Mouse (Mus musculus) WW6 (cell line): Measurements from ENCODE around the gene Ndufa4l2.

Source experiments
- DNase-seq: peaks from one replicate; pipeline ENCODE4 v3.0.0-alpha.2; 2013; ENCODE audit warnings: low read depth, low spot score

Gene Ndufa4l2

GRCm38 (mm10) chr10:127526048-127526447 is 11.3 kb downstream of the Ndufa4l2 start:
- no peak for DNase-seq

GRCm38 (mm10) chr10:127526681-127527080 is 11.9 kb downstream of the Ndufa4l2 start:
- DNase-seq = no peak

GRCm38 (mm10) chr10:127527481-127527880 is 12.7 kb downstream of the Ndufa4l2 start:
- no peak for DNase-seq

DNA sequence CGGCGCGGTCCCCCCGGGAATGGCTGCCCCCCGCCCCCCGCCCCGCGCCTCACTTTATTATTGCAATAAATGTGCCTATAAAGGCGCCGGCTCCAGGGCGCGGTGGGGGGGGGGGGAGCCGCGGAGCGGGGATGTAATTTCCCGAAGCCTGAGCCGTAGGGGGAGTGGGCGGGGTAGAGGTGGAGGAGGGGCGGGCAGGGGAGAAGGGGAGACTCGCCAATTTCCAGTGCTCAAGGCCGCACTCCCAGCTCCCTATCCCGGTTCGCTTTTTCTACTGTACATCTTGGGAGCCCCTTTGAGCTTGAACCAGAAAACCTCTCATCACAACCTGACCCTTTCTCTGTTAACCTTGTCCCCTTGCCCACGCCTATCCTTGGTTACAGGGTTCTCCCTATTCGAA is 16.2 kb downstream of the Ndufa4l2 start:
- DNase-seq = no peak

- no peak for DNase-seq
Observed at GRCm38 (mm10) chr10:127531548-127531947, 16.8 kb downstream of the Ndufa4l2 start.

- no peak for DNase-seq
Observed at GRCm38 (mm10) chr10:127534036-127534928, 19.5 kb downstream of the Ndufa4l2 start, which contains the start of gene Nxph4. Nxph4 (minus strand) TSS chr10:127534559.

DNA sequence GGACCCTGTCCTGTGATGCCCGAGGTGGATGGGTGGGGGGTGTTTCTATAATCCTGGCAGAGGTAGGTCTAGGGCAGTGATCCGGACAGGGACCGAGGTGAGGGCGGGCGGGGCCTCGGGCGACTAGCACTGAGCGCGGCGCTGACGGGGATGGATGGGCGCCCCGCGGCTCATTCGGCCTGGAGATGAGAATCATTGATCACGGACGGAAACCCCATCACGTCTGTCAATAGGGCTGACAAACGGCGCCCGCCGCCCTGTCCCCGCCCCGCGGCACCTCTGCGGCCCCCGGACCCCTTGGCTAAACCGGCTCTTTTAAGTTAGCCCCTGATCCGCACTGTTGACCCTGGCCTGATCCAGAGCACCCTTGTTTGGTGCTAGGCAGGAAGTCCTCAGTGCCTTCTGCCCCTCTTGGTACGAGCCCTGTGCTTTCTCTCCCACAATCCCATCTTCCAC is 20.2 kb downstream of the Ndufa4l2 start:
- DNase-seq = no peak

DNA sequence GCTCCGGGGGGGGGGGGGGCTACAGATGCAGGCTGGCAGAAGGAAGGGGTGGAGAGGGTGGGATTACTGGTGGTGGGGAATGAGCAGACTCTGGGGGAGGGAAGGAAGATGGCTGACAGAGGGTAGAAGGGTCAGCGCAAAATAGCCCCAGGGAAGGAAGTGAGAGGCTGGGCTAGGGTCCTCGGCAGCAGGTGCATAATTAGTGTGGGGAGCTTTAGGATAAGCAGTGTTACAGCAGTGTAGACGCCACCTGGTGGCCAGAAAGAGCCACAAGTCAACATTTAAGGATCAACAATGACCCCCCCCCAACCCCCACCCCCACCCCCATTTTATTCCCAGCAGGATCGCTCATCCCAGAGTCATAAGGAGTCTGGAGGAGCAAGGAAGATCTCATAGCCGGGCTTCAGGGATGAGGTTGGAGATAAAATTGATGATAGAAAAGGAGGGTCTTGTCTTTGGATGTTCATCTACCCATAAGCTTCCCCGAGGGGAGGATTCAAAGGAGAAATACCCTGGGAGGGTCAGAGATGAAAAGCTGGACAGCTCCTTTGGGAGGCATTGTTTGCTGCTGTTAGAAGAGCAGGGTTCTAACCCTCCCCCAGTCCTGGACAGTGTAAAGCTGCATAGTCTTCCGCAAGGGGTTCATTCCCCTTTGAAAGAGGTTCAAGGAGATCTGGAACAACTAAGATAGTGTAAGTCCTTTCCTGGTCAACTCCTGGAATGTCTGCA is 22.0 kb downstream of the Ndufa4l2 start:
- no peak for DNase-seq

- DNase-seq = no peak
Observed at GRCm38 (mm10) chr10:127537854-127538583, 23.3 kb downstream of the Ndufa4l2 start.

GRCm38 (mm10) chr10:127541510-127541909 is 26.7 kb downstream of the Ndufa4l2 start:
- no peak for DNase-seq

GRCm38 (mm10) chr10:127542084-127542483 is 27.3 kb downstream of the Ndufa4l2 start:
- DNase-seq = no peak

DNA sequence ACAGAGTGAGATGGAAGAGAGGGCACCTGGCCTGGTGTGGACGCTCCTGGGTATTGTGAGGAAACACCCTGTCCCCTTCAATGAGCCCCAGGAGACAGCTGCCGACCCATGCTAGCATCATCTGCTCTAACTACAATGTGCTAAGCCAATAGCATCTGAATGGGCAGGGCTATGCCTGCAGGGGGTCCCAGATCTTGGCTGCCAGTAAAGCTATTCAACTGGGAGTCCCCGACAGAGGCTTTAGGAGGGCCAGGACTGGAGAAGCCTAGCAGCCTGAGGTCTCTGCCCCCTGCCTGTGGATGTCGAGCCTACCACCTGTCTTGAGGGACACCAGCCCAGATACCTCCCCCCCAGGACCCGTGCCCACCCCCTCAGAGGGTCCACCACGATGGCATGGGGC is 28.0 kb downstream of the Ndufa4l2 start:
- no peak for DNase-seq

- DNase-seq = no peak
Observed at GRCm38 (mm10) chr10:127543916-127544315, 29.1 kb downstream of the Ndufa4l2 start.

GRCm38 (mm10) chr10:127544375-127544774 is 29.6 kb downstream of the Ndufa4l2 start:
- no peak for DNase-seq

GRCm38 (mm10) chr10:127546505-127546904 is 31.7 kb downstream of the Ndufa4l2 start:
- DNase-seq = no peak

DNA sequence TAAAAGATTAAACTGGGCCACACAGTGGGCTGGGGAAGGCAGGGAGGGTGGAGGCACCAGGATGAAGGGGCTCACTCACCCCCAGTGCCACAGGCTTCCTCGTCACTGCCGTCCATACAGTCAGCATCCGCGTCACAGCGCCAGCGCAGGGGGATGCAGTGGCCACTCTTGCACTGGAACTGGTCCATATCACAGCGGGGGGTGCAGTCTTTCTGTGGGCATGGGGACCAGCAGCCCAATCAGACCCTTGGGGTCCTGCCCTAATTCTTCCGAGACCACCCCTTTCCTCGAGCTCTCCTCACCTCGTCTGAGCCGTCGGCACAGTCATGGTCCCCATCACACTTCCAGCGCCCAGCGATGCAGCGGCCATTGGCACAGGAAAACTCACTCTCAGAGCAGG is 33.5 kb downstream of the Ndufa4l2 start:
- no peak for DNase-seq

DNA sequence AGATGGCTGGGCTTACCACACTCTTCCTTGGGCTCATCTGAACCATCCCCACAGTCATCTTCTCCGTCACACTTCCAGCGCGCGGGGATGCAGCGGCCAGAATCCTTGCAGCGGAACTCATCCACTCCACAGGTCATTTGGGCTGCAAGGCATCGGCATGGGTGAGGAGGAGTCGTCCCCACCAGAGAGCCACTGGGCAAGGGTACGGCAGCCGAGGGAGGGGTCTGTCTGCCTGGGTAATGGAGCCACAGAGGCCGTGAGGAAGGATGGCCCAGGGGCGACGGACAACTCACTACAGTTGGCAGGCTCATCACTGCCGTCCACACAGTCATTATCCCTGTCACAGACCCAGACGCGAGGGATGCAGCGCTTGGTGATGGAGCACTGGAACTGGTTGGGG is 35.1 kb downstream of the Ndufa4l2 start:
- DNase-seq = no peak

GRCm38 (mm10) chr10:127555703-127556102 is 40.9 kb downstream of the Ndufa4l2 start:
- peak; percentile 59 for DNase-seq

- no peak for DNase-seq
Observed at GRCm38 (mm10) chr10:127557397-127557796, 42.6 kb downstream of the Ndufa4l2 start.

DNA sequence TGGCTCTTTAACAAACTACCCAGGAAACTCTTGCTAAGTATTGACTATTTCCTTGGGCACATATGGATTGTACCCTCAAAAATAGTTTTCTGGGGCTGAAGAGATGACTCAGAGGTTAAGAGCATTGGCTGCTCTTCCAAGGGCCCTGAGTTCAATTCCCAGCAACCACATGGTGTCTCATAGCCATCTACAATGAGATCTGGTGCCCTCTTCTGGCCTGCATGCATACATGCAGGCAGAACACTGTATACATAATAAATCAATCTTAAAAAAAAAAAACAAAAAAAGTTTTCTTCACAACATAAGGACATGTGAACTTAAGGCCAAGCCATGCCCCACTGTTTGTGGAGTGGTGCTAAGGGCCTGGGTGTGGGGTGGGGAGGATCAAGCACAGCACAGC is 46.4 kb downstream of the Ndufa4l2 start:
- no peak for DNase-seq

GRCm38 (mm10) chr10:127563840-127564239 is 49.1 kb downstream of the Ndufa4l2 start:
- no peak for DNase-seq

- DNase-seq = no peak
Observed at GRCm38 (mm10) chr10:127564301-127564700, 49.5 kb downstream of the Ndufa4l2 start.
